Mouse (Mus musculus) B cell, adult 67 days (primary cell): ENCODE measurements around the gene Mtfr2. TPM values are rescaled to one million over a fixed set of nuclear protein-coding genes. Genes with fewer than 3 reads are reported as not detected.

Experiments used
- total RNA-seq, 2 experiments: library from RNA; stranded (reverse); gene quantifications; 4 replicates each; pipeline ENCODE4 v1.2.4; 2023

Mtfr2 gene
- total RNA-seq: 1 to 10 TPM; 1.2 to 1.6 TPM

GRCm38 (mm10) chr10:20347285-20348214, at the start of gene Mtfr2:
TSS of gene Mtfr2 (plus strand) at chr10:20347770.

GRCm38 (mm10) chr10:20311918-20312735, 35.4 kb upstream of the Mtfr2 start, which contains the start of gene Bclaf1:
TSS of gene Bclaf1 (plus strand) at chr10:20312469.

Other genes with a start within 250 kb of the Mtfr2 start
- gene Map7, start 199.3 kb upstream of the Mtfr2 start, total RNA-seq: 10 to 100 TPM; 10.2 to 10.4 TPM
- gene Bclaf1, start 35.3 kb upstream of the Mtfr2 start, total RNA-seq: 100 to 1,000 TPM; 244 to 254 TPM